Mouse (Mus musculus) layer of hippocampus, postnatal 14 days (tissue): Measurements from ENCODE around the gene Gdpd5. TPM values are rescaled to one million over a fixed set of nuclear protein-coding genes. Genes with fewer than 3 reads are reported as not detected.
"Not testable (repeated sequence)": the region's sequence is repeated elsewhere in the genome, so short reads cannot be mapped to it uniquely, and the experiment has no call there.

ENCODE experiments used
- DNase-seq, 2 experiments: peaks; one replicate each; pipeline ENCODE4 v3.0.0; 2021 to 2022; ENCODE audit warnings: low spot score in 2 of 2, mixed read lengths in 1 of 2
- total RNA-seq, 2 experiments: library from RNA; stranded (reverse); gene quantifications; 2 replicates each; pipeline ENCODE4 v1.2.3; 2021

Gdpd5 gene
- total RNA-seq, 2 experiments from 2014 or later = 30.0 to 31.6 TPM

GRCm38 (mm10) chr7:99473638-99474407 is 92.6 kb downstream of the Gdpd5 start:
- no peak for DNase-seq

GRCm38 (mm10) chr7:99474836-99475561 is 93.8 kb downstream of the Gdpd5 start:
- no peak for DNase-seq

GRCm38 (mm10) chr7:99475562-99475911 is 94.3 kb downstream of the Gdpd5 start:
- no peak for DNase-seq

GRCm38 (mm10) chr7:99476558-99477114 is 95.4 kb downstream of the Gdpd5 start:
- no peak for DNase-seq

- no peak for DNase-seq
These were observed 96.0 kb downstream of the Gdpd5 start for GRCm38 (mm10) chr7:99477235-99477634.

GRCm38 (mm10) chr7:99482637-99483036 is 101.4 kb downstream of the Gdpd5 start:
- no peak for DNase-seq

- peak; percentile 95 to 98 for DNase-seq
These were observed 102.2 kb downstream of the Gdpd5 start, which contains the start of gene Rps3 for GRCm38 (mm10) chr7:99483271-99483923. Gene Rps3 (minus strand): TSS chr7:99483738.

- no peak for DNase-seq
These were observed 102.7 kb downstream of the Gdpd5 start for GRCm38 (mm10) chr7:99483924-99484319.

GRCm38 (mm10) chr7:99484679-99485078 is 103.5 kb downstream of the Gdpd5 start:
- no peak for DNase-seq

- no peak for DNase-seq
These were observed 108.5 kb downstream of the Gdpd5 start for GRCm38 (mm10) chr7:99489708-99490107.

GRCm38 (mm10) chr7:99499128-99499527 is 117.9 kb downstream of the Gdpd5 start:
- no peak for DNase-seq

GRCm38 (mm10) chr7:99500201-99500600 is 119.0 kb downstream of the Gdpd5 start:
- peak; percentile 73 to 85 for DNase-seq

- DNase-seq = no peak
These were observed 119.4 kb downstream of the Gdpd5 start for GRCm38 (mm10) chr7:99500655-99501054.

GRCm38 (mm10) chr7:99501148-99501547 is 119.9 kb downstream of the Gdpd5 start:
- DNase-seq = no peak

GRCm38 (mm10) chr7:99504556-99504955 is 123.3 kb downstream of the Gdpd5 start:
- no peak for DNase-seq

- DNase-seq = not testable (repeated sequence)
These were observed 127.0 kb downstream of the Gdpd5 start for GRCm38 (mm10) chr7:99508187-99508586.

- peak; percentile 67 to 71 for DNase-seq
These were observed 128.9 kb downstream of the Gdpd5 start for GRCm38 (mm10) chr7:99510087-99510501.
